Mouse (Mus musculus): ENCODE results near the gene Ppp1r3e. TPM values are rescaled to one million over a fixed set of nuclear protein-coding genes. Genes with fewer than 3 reads are reported as not detected.
A peak's percentile ranks its signal among the peaks of the same experiment; 100 is the strongest.

Ppp1r3e gene
- polyA plus RNA-seq (2014; fragmentation: Nextera tagmentation; extraction: Ambion mirVana), result 0.23 and 0.68 TPM in 2 replicates

- peak; percentile 96 for DNase-seq (ENCODE audit: low spot score, missing footprints)
- peaks cover 7% of the 10 kb centered on the region for H3K27me3 ChIP-seq (ENCODE audit: control insufficient read depth, insufficient read depth, low read length)
- H3K36me3 ChIP-seq (ENCODE audit: control insufficient read depth, insufficient read depth, low read length), result no peaks in the 10 kb centered on the region
- peak within 1 kb of the TSS; percentile 88 for H3K9ac ChIP-seq (ENCODE audit: low read length)
- peak within 1 kb of the TSS; percentile 71 for H3K27ac ChIP-seq (ENCODE audit: low read depth, low read length)
- H3K4me3 ChIP-seq (ENCODE audit: low read depth, low read length), result peak within 1 kb of the TSS; percentile 65
- H3K4me1 ChIP-seq (ENCODE audit: control insufficient read depth, insufficient read depth, low read length), result peaks cover 7% of the 10 kb centered on the region
- no peaks in the 10 kb centered on the region for H3K9me3 ChIP-seq (ENCODE audit: control insufficient read depth, low read length)
- peak within 1 kb of the TSS; percentile 99 for H3K4me2 ChIP-seq
- peak; percentile 80 for ATAC-seq (ENCODE audit: low FRiP score)
- WGBS, result under 1% methylated on average over 51 of the region's 61 CpGs
These were observed at the start of gene Ppp1r3e for GRCm38 (mm10) chr14:54877048-54877715. TSS of gene Ppp1r3e (minus strand) at chr14:54877550.

GRCm38 (mm10) chr14:54926401-54927158, 49.2 kb upstream of the Ppp1r3e start:
- peak overlapping the region; percentile 95 for H3K4me2 ChIP-seq
- H3K4me3 ChIP-seq (ENCODE audit: low read depth, low read length), result peak overlapping the region; percentile 52
- H3K36me3 ChIP-seq (ENCODE audit: control insufficient read depth, insufficient read depth, low read length), result no peaks in the 10 kb centered on the region; the same call in 1 of the 2 replicates
- peak overlapping the region; percentile 98 for H3K27ac ChIP-seq (ENCODE audit: low read depth, low read length)
- peak overlapping the region; percentile 97 for H3K9ac ChIP-seq (ENCODE audit: low read length)
- no peaks in the 10 kb centered on the region for H3K27me3 ChIP-seq (ENCODE audit: control insufficient read depth, insufficient read depth, low read length)
- peak; percentile 85 for ATAC-seq (ENCODE audit: low FRiP score)
- WGBS, result under 1% methylated on average over 41 of the region's 58 CpGs
- H3K4me1 ChIP-seq (ENCODE audit: control insufficient read depth, insufficient read depth, low read length), result peaks cover 34% of the 10 kb centered on the region
- peaks cover under 1% of the 10 kb centered on the region; the same call in 1 of the 2 replicates for H3K9me3 ChIP-seq (ENCODE audit: control insufficient read depth, low read length)
- peak; percentile 98 for DNase-seq (ENCODE audit: low spot score, missing footprints)

GRCm38 (mm10) chr14:54925349-54926342, 48.3 kb upstream of the Ppp1r3e start, which contains the start of gene Efs:
TSS of gene Efs (minus strand) at chr14:54926126.
- Histone ChIP-seq H3K9ac (ENCODE audit: low read length) (peak within 1 kb of the TSS; percentile 97), H3K4me1 (ENCODE audit: control insufficient read depth, insufficient read depth, low read length) (peaks cover 34% of the 10 kb centered on the region), H3K36me3 (ENCODE audit: control insufficient read depth, insufficient read depth, low read length) (peaks cover 4% of the 10 kb centered on the region), H3K27ac (ENCODE audit: low read depth, low read length) (peak within 1 kb of the TSS; percentile 98), H3K27me3 (ENCODE audit: control insufficient read depth, insufficient read depth, low read length) (no peaks in the 10 kb centered on the region), H3K9me3 (ENCODE audit: control insufficient read depth, low read length) (peaks cover 9% of the 10 kb centered on the region), H3K4me2 (peak within 1 kb of the TSS; percentile 95), H3K4me3 (ENCODE audit: low read depth, low read length) (peak within 1 kb of the TSS; percentile 52)
- ATAC-seq (ENCODE audit: low FRiP score) (peak; percentile 64), DNase-seq (ENCODE audit: low spot score, missing footprints) (peak; percentile 97)
- 2% methylated on average over 53 of the region's 57 CpGs for WGBS

GRCm38 (mm10) chr14:54924641-54925348, 47.4 kb upstream of the Ppp1r3e start:
- Histone ChIP-seq H3K27me3 (ENCODE audit: control insufficient read depth, insufficient read depth, low read length) (no peaks in the 10 kb centered on the region), H3K27ac (ENCODE audit: low read depth, low read length) (peak overlapping the region; percentile 98), H3K36me3 (ENCODE audit: control insufficient read depth, insufficient read depth, low read length) (peaks cover 12% of the 10 kb centered on the region), H3K4me2 (peak overlapping the region; percentile 95), H3K9ac (ENCODE audit: low read length) (peak overlapping the region; percentile 97), H3K4me1 (ENCODE audit: control insufficient read depth, insufficient read depth, low read length) (peaks cover 34% of the 10 kb centered on the region), H3K4me3 (ENCODE audit: low read depth, low read length) (peak overlapping the region; percentile 52), H3K9me3 (ENCODE audit: control insufficient read depth, low read length) (peaks cover 11% of the 10 kb centered on the region)
- WGBS, result 7% methylated on average over 7 of the region's 7 CpGs
- peak; percentile 96 for DNase-seq (ENCODE audit: low spot score, missing footprints)
- ATAC-seq (ENCODE audit: low FRiP score), result peak; percentile 64

- 96% methylated on average over 16 of the region's 16 CpGs for WGBS
- DNase-seq (ENCODE audit: low spot score, missing footprints) (no peak), ATAC-seq (ENCODE audit: low FRiP score) (no peak)
- no peaks in the 10 kb centered on the region for H3K27me3 ChIP-seq (ENCODE audit: control insufficient read depth, insufficient read depth, low read length)
- H3K36me3 ChIP-seq (ENCODE audit: control insufficient read depth, insufficient read depth, low read length), result peaks cover 24% of the 10 kb centered on the region
- no peak overlapping the region for H3K27ac ChIP-seq (ENCODE audit: low read depth, low read length)
- no peak overlapping the region for H3K4me2 ChIP-seq
- no peak overlapping the region for H3K9ac ChIP-seq (ENCODE audit: low read length)
- H3K4me1 ChIP-seq (ENCODE audit: control insufficient read depth, insufficient read depth, low read length), result peaks cover 16% of the 10 kb centered on the region
- H3K9me3 ChIP-seq (ENCODE audit: control insufficient read depth, low read length), result peaks cover 11% of the 10 kb centered on the region
- H3K4me3 ChIP-seq (ENCODE audit: low read depth, low read length), result no peak overlapping the region
These were observed 42.8 kb upstream of the Ppp1r3e start for GRCm38 (mm10) chr14:54920076-54920685.

GRCm38 (mm10) chr14:54913343-54913742, 36.0 kb upstream of the Ppp1r3e start:
- Histone ChIP-seq H3K27me3 (ENCODE audit: control insufficient read depth, insufficient read depth, low read length) (no peaks in the 10 kb centered on the region), H3K9me3 (ENCODE audit: control insufficient read depth, low read length) (no peaks in the 10 kb centered on the region), H3K4me2 (peak overlapping the region; percentile 100), H3K36me3 (ENCODE audit: control insufficient read depth, insufficient read depth, low read length) (peaks cover 15% of the 10 kb centered on the region), H3K27ac (ENCODE audit: low read depth, low read length) (peak overlapping the region; percentile 20; the same call in 1 of the 2 replicates), H3K4me1 (ENCODE audit: control insufficient read depth, insufficient read depth, low read length) (peaks cover 14% of the 10 kb centered on the region), H3K4me3 (ENCODE audit: low read depth, low read length) (peak overlapping the region; percentile 93), H3K9ac (ENCODE audit: low read length) (peak overlapping the region; percentile 95)
- ATAC-seq (ENCODE audit: low FRiP score) (0 out of 2 replicates have a peak, but pooled peaks have one; percentile 11), DNase-seq (ENCODE audit: low spot score, missing footprints) (peak; percentile 91)
- 16% methylated on average over 10 of the region's 10 CpGs for WGBS

GRCm38 (mm10) chr14:54912886-54913285, 35.5 kb upstream of the Ppp1r3e start, which contains the start of gene Slc22a17:
TSS of gene Slc22a17 (minus strand) at chr14:54913132.
- peaks cover 12% of the 10 kb centered on the region for H3K36me3 ChIP-seq (ENCODE audit: control insufficient read depth, insufficient read depth, low read length)

More at GRCm38 (mm10) chr14:54912886-54913285, 35.5 kb upstream of the Ppp1r3e start, which contains the start of gene Slc22a17:
- no peaks in the 10 kb centered on the region for H3K9me3 ChIP-seq (ENCODE audit: control insufficient read depth, low read length)
- peak; percentile 98 for DNase-seq (ENCODE audit: low spot score, missing footprints)
- WGBS, result under 1% methylated on average over 28 of the region's 28 CpGs
- H3K4me2 ChIP-seq, result peak within 1 kb of the TSS; percentile 100
- peaks cover 14% of the 10 kb centered on the region for H3K4me1 ChIP-seq (ENCODE audit: control insufficient read depth, insufficient read depth, low read length)
- H3K27me3 ChIP-seq (ENCODE audit: control insufficient read depth, insufficient read depth, low read length), result no peaks in the 10 kb centered on the region
- ATAC-seq (ENCODE audit: low FRiP score), result peak; percentile 95
- peak within 1 kb of the TSS; percentile 95 for H3K9ac ChIP-seq (ENCODE audit: low read length)
- H3K4me3 ChIP-seq (ENCODE audit: low read depth, low read length), result peak within 1 kb of the TSS; percentile 93
- H3K27ac ChIP-seq (ENCODE audit: low read depth, low read length), result peak within 1 kb of the TSS; percentile 61

Measured in midbrain, embryonic 11.5 days (tissue).